Mouse (Mus musculus) lung, postnatal 0 days (tissue): ENCODE measurements around the gene Prpsap2. TPM values are rescaled to one million over a fixed set of nuclear protein-coding genes. Genes with fewer than 3 reads are reported as not detected.

Experiments
- ATAC-seq: fragments of 200-750 bp; cut with Nextera tagmentation; 2 replicates; pipeline ENCODE4 v1.8.0; 2017; ENCODE audit warnings: moderate library complexity
- DNase-seq: peaks from one replicate; pipeline ENCODE4 v3.0.0-alpha.2; 2016; ENCODE audit warnings: low spot score
- H3K27ac ChIP-seq: fragments of 300-500 bp; sonication (generic); 2 replicates; pipeline ENCODE4 v1.5.1; 2014; ENCODE audit warnings: antibody characterized with exemption, mild to moderate bottlenecking, low read length, mixed read lengths
- H3K27me3 ChIP-seq: fragments of 300-500 bp; sonication (generic); replicated peaks from 2 replicates; pipeline ENCODE4 v1.6.1; 2014; ENCODE audit warnings: low read length, mixed read lengths; ENCODE audit not compliant: insufficient read depth
- H3K36me3 ChIP-seq: fragments of 300-500 bp; sonication (generic); 2 replicates; pipeline ENCODE4 v1.6.1; 2014; ENCODE audit warnings: low read length, mixed read lengths; ENCODE audit not compliant: insufficient read depth
- H3K4me1 ChIP-seq: fragments of 300-500 bp; sonication (generic); 2 replicates; pipeline ENCODE4 v1.6.1; 2014; ENCODE audit warnings: antibody characterized with exemption, low read depth, low read length, mixed read lengths; ENCODE audit not compliant: insufficient read depth
- H3K4me2 ChIP-seq: fragments of 300-500 bp; sonication (generic); replicated peaks from 2 replicates; pipeline ENCODE4 v1.6.1; 2014; ENCODE audit warnings: low read depth, mild to moderate bottlenecking, low read length, moderate library complexity, mixed read lengths
- H3K4me3 ChIP-seq: fragments of 300-500 bp; sonication (generic); 2 replicates; pipeline ENCODE4 v1.5.1; 2014; ENCODE audit warnings: low read depth, low read length
- H3K9ac ChIP-seq: fragments of 300-500 bp; sonication (generic); replicated peaks from 2 replicates; pipeline ENCODE4 v1.6.1; 2014; ENCODE audit warnings: low read depth, mild to moderate bottlenecking
- H3K9me3 ChIP-seq: fragments of 300-500 bp; sonication (generic); 2 replicates; pipeline ENCODE4 v1.6.1; 2016; ENCODE audit warnings: low read length, mixed read lengths
- CTCF ChIP-seq: IDR thresholded peaks from 2 replicates; pipeline ENCODE4 v1.5.1; 2016; ENCODE audit warnings: antibody characterized with exemption, mild to moderate bottlenecking
- EP300 ChIP-seq: IDR thresholded peaks from 2 replicates; pipeline ENCODE4 v1.6.1; 2016; ENCODE audit warnings: antibody characterized with exemption, mild to moderate bottlenecking, control low read depth
- WGBS: fragments of 180-500 bp; shearing (Covaris S2); extraction: QIAGEN DNeasy Blood & Tissue Kit; methylation state at CpG from one replicate; pipeline ENCODE4 v1.1.7; 2014; 5-methylcytosine and 5-hydroxymethylcytosine counted together
- polyA plus RNA-seq: library from polyadenylated mRNA; unstranded; fragments of >200 nt; fragmentation: Nextera tagmentation; extraction: Ambion mirVana; gene quantifications from 2 replicates; pipeline ENCODE4 v1.2.1, GENCODE M21; 2015

Prpsap2 gene
- polyA plus RNA-seq, 1 experiment from 2014 or later = 16.0 TPM

DNA sequence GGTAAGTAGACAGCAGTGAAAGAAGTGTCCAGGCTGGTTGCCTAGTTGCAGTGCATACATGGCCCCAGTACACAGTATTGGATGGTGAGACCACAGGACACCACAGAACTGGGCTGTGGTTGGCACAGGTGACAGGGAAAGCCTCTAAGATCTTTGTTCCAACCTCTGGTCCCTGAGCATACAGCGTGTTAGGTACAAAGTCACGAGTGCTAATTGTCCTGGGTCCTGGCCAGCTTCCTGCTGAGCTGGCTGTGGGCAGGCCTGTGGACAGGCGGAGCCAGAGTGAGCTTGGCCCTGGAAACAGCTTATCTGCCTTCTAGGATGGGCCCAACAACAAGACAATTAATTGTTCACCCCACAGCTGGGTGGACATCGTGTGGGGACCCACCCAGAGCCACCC lies 62.0 kb downstream of the Prpsap2 start:
- no peak overlapping the region for H3K9ac ChIP-seq
- no peaks in the 10 kb centered on the region for H3K9me3 ChIP-seq
- DNase-seq (no peak), ATAC-seq (no peak; the same call in 1 of the 2 replicates)
- no peaks in the 10 kb centered on the region for H3K4me1 ChIP-seq
- no peak overlapping the region for H3K27ac ChIP-seq
- no peaks in the 10 kb centered on the region for H3K27me3 ChIP-seq
- 55% methylated on average over 4 of the region's 4 CpGs for WGBS
- H3K36me3 ChIP-seq = no peaks in the 10 kb centered on the region
- H3K4me2 ChIP-seq = no peak overlapping the region
- TF ChIP-seq EP300 = no peak
- TF ChIP-seq CTCF = no peak
- no peak overlapping the region for H3K4me3 ChIP-seq

DNA sequence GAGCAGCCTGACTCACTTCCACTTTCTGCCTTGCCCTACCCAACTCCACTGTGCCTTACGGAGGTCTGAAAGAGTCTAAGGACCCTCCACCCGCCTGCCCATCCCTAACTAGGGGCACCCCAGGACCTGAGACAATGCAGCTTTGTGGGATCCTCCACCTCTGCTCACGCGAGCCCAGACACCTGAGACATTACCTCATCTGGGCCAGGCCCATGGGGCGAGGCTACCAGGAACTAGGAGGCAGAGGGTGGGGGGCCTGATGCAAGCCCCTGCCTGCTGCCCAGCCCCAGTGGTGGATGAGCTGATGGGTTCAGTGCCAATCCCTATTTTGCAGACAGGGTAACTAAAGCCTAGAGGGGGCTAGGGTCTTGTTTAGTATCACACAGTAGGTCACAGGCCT lies 62.4 kb downstream of the Prpsap2 start:
- Histone ChIP-seq H3K9me3 (no peaks in the 10 kb centered on the region), H3K4me3 (no peak overlapping the region), H3K27me3 (no peaks in the 10 kb centered on the region), H3K36me3 (no peaks in the 10 kb centered on the region), H3K4me2 (no peak overlapping the region), H3K4me1 (no peaks in the 10 kb centered on the region), H3K27ac (no peak overlapping the region), H3K9ac (no peak overlapping the region)
- no peak for TF ChIP-seq EP300
- TF ChIP-seq CTCF = no peak
- no peak for DNase-seq
- 71% methylated on average over 5 of the region's 5 CpGs for WGBS
- no peak for ATAC-seq

DNA sequence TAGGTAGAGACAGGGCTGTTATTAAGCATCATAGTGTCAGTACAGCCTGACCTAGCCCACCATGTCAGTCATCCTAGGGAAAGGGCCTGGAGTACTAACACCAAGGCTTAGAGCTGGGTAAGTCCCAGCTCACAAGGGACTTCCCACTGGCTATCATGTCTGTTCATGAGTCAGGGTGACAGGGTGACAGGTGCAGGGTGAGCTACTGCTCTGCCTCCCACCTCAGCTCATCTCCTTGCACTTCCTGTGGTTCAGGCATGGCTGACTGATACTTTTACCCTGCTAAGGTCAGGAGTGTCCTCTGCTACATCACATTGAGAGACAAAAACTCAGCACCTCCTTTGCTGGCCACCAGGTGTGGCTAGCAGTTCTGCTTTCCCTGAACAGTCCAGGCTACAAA lies 63.0 kb downstream of the Prpsap2 start:
- Histone ChIP-seq H3K36me3 (no peaks in the 10 kb centered on the region), H3K4me1 (no peaks in the 10 kb centered on the region), H3K4me3 (no peak overlapping the region), H3K4me2 (no peak overlapping the region), H3K9ac (no peak overlapping the region), H3K27ac (no peak overlapping the region), H3K9me3 (no peaks in the 10 kb centered on the region), H3K27me3 (no peaks in the 10 kb centered on the region)
- TF ChIP-seq EP300 = no peak
- no peak for TF ChIP-seq CTCF
- DNase-seq = no peak
- no peak for ATAC-seq

DNA sequence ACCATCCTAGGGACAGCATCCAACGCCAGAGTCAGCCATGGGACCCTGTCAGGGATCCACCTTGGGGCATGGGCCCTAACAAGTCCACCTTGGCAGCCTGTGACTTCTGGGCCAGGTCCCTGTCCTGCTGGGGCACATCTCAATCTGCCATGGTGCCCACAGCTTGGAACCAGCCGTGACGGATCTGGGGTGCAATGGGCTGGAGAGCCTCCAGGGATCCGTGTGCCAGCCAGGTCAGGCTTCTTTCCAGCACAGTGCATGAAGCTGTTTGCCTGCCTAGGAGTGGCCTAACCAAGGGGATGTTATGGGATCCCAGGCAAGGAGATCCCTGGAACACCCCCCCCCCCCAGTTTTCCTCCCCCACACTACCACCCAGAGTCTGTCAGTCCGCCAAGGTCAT lies 68.9 kb downstream of the Prpsap2 start:
- H3K4me3 ChIP-seq = no peak overlapping the region
- H3K27me3 ChIP-seq = no peaks in the 10 kb centered on the region
- TF ChIP-seq CTCF = no peak
- TF ChIP-seq EP300 = no peak
- no peak overlapping the region for H3K27ac ChIP-seq
- ATAC-seq = no peak
- no peak for DNase-seq
- H3K9ac ChIP-seq = no peak overlapping the region
- H3K4me2 ChIP-seq = no peak overlapping the region
- 93% methylated on average over 5 of the region's 5 CpGs for WGBS
- H3K4me1 ChIP-seq = no peaks in the 10 kb centered on the region
- no peaks in the 10 kb centered on the region for H3K9me3 ChIP-seq
- no peaks in the 10 kb centered on the region for H3K36me3 ChIP-seq

DNA sequence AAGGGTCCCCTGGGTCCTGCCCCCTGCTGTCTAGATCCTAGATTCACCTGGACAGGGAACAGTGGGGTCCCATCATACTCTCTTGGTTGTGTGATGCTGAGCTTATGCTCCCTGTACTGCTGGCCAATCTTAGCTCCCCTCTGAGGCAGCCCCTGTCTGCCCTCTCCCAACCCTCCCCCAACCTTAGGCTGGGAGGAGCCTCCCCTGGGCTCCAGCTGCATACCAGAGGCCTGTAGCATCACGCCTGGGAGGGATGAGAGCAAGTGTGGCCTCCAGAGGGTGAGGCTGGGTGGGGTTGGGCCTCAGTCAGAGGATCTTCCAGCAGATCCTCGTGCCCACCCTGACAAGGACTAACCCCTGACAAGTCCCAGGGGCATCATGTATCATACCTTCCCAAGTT lies 74.3 kb downstream of the Prpsap2 start:
- ATAC-seq (no peak), DNase-seq (no peak)
- WGBS = 35% methylated on average over 2 of the region's 2 CpGs
- no peak for TF ChIP-seq EP300
- TF ChIP-seq CTCF = no peak
- Histone ChIP-seq H3K36me3 (no peaks in the 10 kb centered on the region), H3K4me1 (peaks cover 9% of the 10 kb centered on the region; the same call in 1 of the 2 replicates), H3K27ac (no peak overlapping the region), H3K4me3 (no peak overlapping the region), H3K4me2 (no peak overlapping the region), H3K27me3 (peaks cover 22% of the 10 kb centered on the region; the same call in 1 of the 2 replicates), H3K9ac (no peak overlapping the region), H3K9me3 (no peaks in the 10 kb centered on the region)

DNA sequence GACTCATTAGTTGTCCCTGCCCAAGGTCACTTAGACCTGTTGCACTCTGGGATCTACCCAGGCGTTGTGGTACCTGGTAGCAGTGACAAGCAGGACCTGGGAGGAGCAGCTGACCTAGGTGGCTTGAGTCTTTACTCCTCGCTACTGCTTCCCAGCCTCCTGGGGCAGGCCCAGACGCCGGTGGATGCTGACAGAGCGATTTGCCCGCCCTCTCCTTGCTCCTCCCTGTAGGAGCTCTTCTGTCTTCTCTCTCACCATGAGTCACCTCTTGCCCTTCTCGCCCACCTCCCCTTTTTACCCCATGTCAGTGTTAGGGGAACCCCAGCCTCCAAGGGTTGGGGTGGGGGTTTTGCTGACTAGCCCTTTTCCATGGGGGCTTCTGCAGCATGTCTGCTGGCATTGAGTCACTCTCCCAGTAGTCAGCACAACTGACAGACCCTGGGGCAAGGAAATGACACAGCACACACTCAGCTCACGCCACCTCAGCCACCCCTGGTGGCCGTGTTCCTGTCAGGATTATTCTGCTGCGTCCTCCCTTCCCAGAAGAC lies 74.9 kb downstream of the Prpsap2 start:
- no peaks in the 10 kb centered on the region for H3K36me3 ChIP-seq
- H3K9me3 ChIP-seq = no peaks in the 10 kb centered on the region
- TF ChIP-seq EP300 (no peak), CTCF (no peak)
- H3K27me3 ChIP-seq = peaks cover 22% of the 10 kb centered on the region; the same call in 1 of the 2 replicates
- no peak overlapping the region for H3K27ac ChIP-seq
- no peak for ATAC-seq
- no peak overlapping the region for H3K4me3 ChIP-seq
- peaks cover 9% of the 10 kb centered on the region; the same call in 1 of the 2 replicates for H3K4me1 ChIP-seq
- 60% methylated on average over 10 of the region's 10 CpGs for whole genome bisulfite sequencing
- H3K4me2 ChIP-seq = no peak overlapping the region
- H3K9ac ChIP-seq = no peak overlapping the region
- no peak for DNase-seq

DNA sequence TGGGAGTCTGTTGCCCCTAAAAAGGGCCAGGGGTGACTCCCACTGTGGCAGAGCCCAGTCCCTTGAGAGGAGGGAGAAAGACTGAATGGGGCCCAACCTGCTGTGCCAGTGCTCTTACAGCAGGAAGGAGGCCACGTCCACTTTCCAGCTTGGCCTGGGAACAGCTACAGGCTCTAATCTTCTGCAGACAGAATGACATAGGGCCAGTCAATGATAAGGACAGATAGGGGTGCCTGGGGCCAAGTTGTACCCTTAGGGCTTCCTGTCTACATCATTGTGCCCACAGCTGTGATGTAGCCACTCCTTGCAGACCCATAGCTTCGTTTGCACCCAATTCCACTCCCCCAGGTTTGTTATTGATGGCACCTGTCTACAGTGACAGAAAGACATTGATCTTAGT lies 75.7 kb downstream of the Prpsap2 start:
- 28% methylated on average over 2 of the region's 2 CpGs for WGBS
- TF ChIP-seq CTCF (no peak), EP300 (no peak)

More for the DNA sequence above, 75.7 kb downstream of the Prpsap2 start:
- H3K36me3 ChIP-seq = no peaks in the 10 kb centered on the region
- H3K9me3 ChIP-seq = no peaks in the 10 kb centered on the region
- peaks cover 22% of the 10 kb centered on the region; the same call in 1 of the 2 replicates for H3K27me3 ChIP-seq
- H3K4me1 ChIP-seq = peaks cover 9% of the 10 kb centered on the region; the same call in 1 of the 2 replicates
- no peak overlapping the region for H3K27ac ChIP-seq
- DNase-seq (no peak), ATAC-seq (no peak)
- no peak overlapping the region for H3K4me2 ChIP-seq
- no peak overlapping the region for H3K9ac ChIP-seq
- H3K4me3 ChIP-seq = no peak overlapping the region
